Comparison of ENCODE assay signal across 23 mouse cellular contexts in the genomic region with DNA sequence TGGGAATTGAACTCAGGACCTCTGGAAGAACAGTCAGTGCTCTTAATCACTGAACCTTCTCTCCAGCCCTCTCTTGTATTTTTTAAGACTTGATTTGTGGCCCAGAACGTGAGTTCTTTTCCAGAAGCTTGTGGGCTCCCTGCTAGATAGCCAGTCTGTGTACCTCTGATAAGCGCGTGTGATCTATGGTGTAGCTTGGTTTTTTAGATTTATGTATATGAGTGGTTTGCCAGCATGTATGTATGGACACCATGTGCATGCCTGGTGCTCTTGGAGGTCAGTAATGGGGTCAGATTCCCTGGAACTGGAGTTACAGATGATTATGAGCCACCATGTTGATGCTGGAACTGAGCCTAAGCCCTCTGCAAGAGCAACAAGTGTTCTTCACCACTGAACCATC. TPM values are rescaled to one million over a fixed set of nuclear protein-coding genes. Genes with fewer than 3 reads are reported as not detected.
DNase-seq lines count a peak whose midpoint lies in the region; ATAC-seq and TF ChIP-seq lines count a peak whose summit lies in the region.
"Had no signal": no experiment of that assay in that cellular context is flagged by ENCODE, and none has a peak within 500 bp of the region (broad histone marks: within the 10 kb centered on the region; RNA-seq: fewer than 3 reads in every experiment).

No protein-coding gene starts in this region.

- ATAC-seq in liver, embryonic 11.5 days (replicated peaks; ENCODE audit: low FRiP score), result 0 out of 2 replicates have a peak, but pooled peaks have one; percentile 16
- ATAC-seq in liver, postnatal 0 days, result no peak
- ATAC-seq in megakaryocyte-erythroid progenitor cell, adult 5-6 weeks (replicated peaks; ENCODE audit: low FRiP score, low TSS enrichment, poor library complexity, severe bottlenecking), result peak; percentile 69
- ATAC-seq: CD4-positive, CD25-positive, alpha-beta regulatory T cell, adult 4 months; forebrain, embryonic 15.5 days; intestine, postnatal 0 days; Patski had no signal

- TF ChIP-seq EP300 in liver, postnatal 0 days (IDR thresholded peaks at IDR 0.05; ENCODE audit: low read depth), result no peak
- no peak for TF ChIP-seq EP300 in MEL (IDR thresholded peaks at IDR 0.05; ENCODE audit: low read depth in 1 of 2, low read length in 2 of 2)

- no peak for TF ChIP-seq POLR2A in MEL (IDR thresholded peaks at IDR 0.05; ENCODE audit: control insufficient read depth in 1 of 2, insufficient read depth in 1 of 2, low read depth in 1 of 2, low read length in 2 of 2, poor library complexity in 1 of 2)
- no peak for TF ChIP-seq POLR2A in bone marrow macrophage, adult 2 months (IDR thresholded peaks at IDR 0.05; ENCODE audit: borderline replicate concordance, low read depth, low read length)

- no peaks in the 10 kb centered on the region for H3K27me3 ChIP-seq in liver, embryonic 11.5 days (replicated peaks; ENCODE audit: control insufficient read depth, insufficient read depth, low read length)
- no peaks in the 10 kb centered on the region for H3K27me3 ChIP-seq in liver, postnatal 0 days (ENCODE audit: insufficient read depth, low read length)
- no peaks in the 10 kb centered on the region for H3K27me3 ChIP-seq in MEL (ENCODE audit: control insufficient read depth in 1 of 2, insufficient read depth in 2 of 2, low read length in 2 of 2)
- H3K27me3 ChIP-seq: embryonic facial prominence, embryonic 13.5 days; forebrain, embryonic 12.5 days; forebrain, embryonic 15.5 days; hindbrain, embryonic 12.5 days; hindbrain, embryonic 15.5 days; Patski had no signal

- H3K4me3 ChIP-seq in liver, embryonic 11.5 days (ENCODE audit: low read depth, low read length), result no peak overlapping the region
- H3K4me3 ChIP-seq in liver, postnatal 0 days (ENCODE audit: low read depth, low read length), result no peak overlapping the region
- H3K4me3 ChIP-seq in MEL (ENCODE audit: control insufficient read depth in 1 of 2, insufficient read depth in 1 of 2, low read depth in 2 of 2, low read length in 2 of 2), result no peak overlapping the region
- no peak overlapping the region for H3K4me3 ChIP-seq in bone marrow macrophage, adult 2 months (ENCODE audit: insufficient read depth, low read length)
- H3K4me3 ChIP-seq: embryonic facial prominence, embryonic 10.5 days; embryonic facial prominence, embryonic 13.5 days; erythroblast, embryonic 14.5 days; forebrain, embryonic 12.5 days; forebrain, embryonic 15.5 days; hindbrain, embryonic 12.5 days; hindbrain, embryonic 15.5 days had no signal

- H3K4me1 ChIP-seq in liver, embryonic 11.5 days (replicated peaks; ENCODE audit: control insufficient read depth, insufficient read depth, low read length), result no peaks in the 10 kb centered on the region
- H3K4me1 ChIP-seq in liver, postnatal 0 days (ENCODE audit: insufficient read depth), result no peaks in the 10 kb centered on the region
- H3K4me1 ChIP-seq in MEL (ENCODE audit: control insufficient read depth in 1 of 2, insufficient read depth in 2 of 2, low read length in 2 of 2), result no peaks in the 10 kb centered on the region
- peaks cover 34% of the 10 kb centered on the region for H3K4me1 ChIP-seq in bone marrow macrophage, adult 2 months (ENCODE audit: control insufficient read depth, insufficient read depth, low read length)
- H3K4me1 ChIP-seq: embryonic facial prominence, embryonic 10.5 days; embryonic facial prominence, embryonic 13.5 days; forebrain, embryonic 12.5 days; forebrain, embryonic 15.5 days; hindbrain, embryonic 12.5 days; hindbrain, embryonic 15.5 days had no signal

- no peak overlapping the region for H3K27ac ChIP-seq in liver, embryonic 11.5 days (ENCODE audit: low read depth, low read length)
- H3K27ac ChIP-seq in liver, postnatal 0 days (ENCODE audit: low read depth), result no peak overlapping the region
- no peak overlapping the region for H3K27ac ChIP-seq in MEL (ENCODE audit: control insufficient read depth, low read depth, low read length)
- H3K27ac ChIP-seq in bone marrow macrophage, adult 2 months (ENCODE audit: insufficient read depth, low read depth, low read length), result peak overlapping the region; percentile 97
- H3K27ac ChIP-seq: embryonic facial prominence, embryonic 10.5 days; embryonic facial prominence, embryonic 13.5 days; forebrain, embryonic 12.5 days; forebrain, embryonic 15.5 days; hindbrain, embryonic 12.5 days; hindbrain, embryonic 15.5 days had no signal

- intact Hi-C loops in gastrocnemius, postnatal 36 days (cut with DNase I), result no loop called here

- no peaks in the 10 kb centered on the region for H3K79me2 ChIP-seq in MEL (ENCODE audit: control insufficient read depth, insufficient read depth, low read length, poor library complexity)

- H3K4me2 ChIP-seq in liver, embryonic 11.5 days, result no peak overlapping the region
- H3K4me2 ChIP-seq in liver, postnatal 0 days (ENCODE audit: low read depth, low read length), result no peak overlapping the region
- H3K4me2 ChIP-seq: embryonic facial prominence, embryonic 13.5 days; forebrain, embryonic 12.5 days; forebrain, embryonic 15.5 days; hindbrain, embryonic 12.5 days; hindbrain, embryonic 15.5 days had no signal

- TF ChIP-seq CTCF in liver, postnatal 0 days (IDR thresholded peaks at IDR 0.05; ENCODE audit: low read depth), result no peak
- TF ChIP-seq CTCF in MEL (IDR thresholded peaks at IDR 0.05 in 2 of 3, conservative IDR thresholded peaks at IDR 0.05 in 1 of 3; ENCODE audit: control insufficient read depth in 1 of 3, insufficient read depth in 1 of 3, low read depth in 2 of 3, low read length in 3 of 3, poor library complexity in 1 of 3, severe bottlenecking in 1 of 3), result no peak
- TF ChIP-seq CTCF in bone marrow macrophage, adult 2 months (IDR thresholded peaks at IDR 0.05; ENCODE audit: low read depth, low read length), result no peak

- no peak overlapping the region for H3K9ac ChIP-seq in liver, embryonic 11.5 days (ENCODE audit: low read depth, low read length)
- H3K9ac ChIP-seq in liver, postnatal 0 days (replicated peaks), result no peak overlapping the region
- H3K9ac ChIP-seq in MEL (ENCODE audit: control insufficient read depth, low read depth, low read length, poor library complexity, severe bottlenecking), result no peak overlapping the region
- H3K9ac ChIP-seq: embryonic facial prominence, embryonic 13.5 days; forebrain, embryonic 12.5 days; forebrain, embryonic 15.5 days; hindbrain, embryonic 12.5 days; hindbrain, embryonic 15.5 days had no signal

- H3K9me3 ChIP-seq in liver, embryonic 11.5 days (ENCODE audit: control insufficient read depth, low read length), result no peaks in the 10 kb centered on the region
- H3K9me3 ChIP-seq in liver, postnatal 0 days (ENCODE audit: low read length), result no peaks in the 10 kb centered on the region
- no peaks in the 10 kb centered on the region for H3K9me3 ChIP-seq in MEL (replicated peaks; ENCODE audit: insufficient read depth, low read length)
- H3K9me3 ChIP-seq: embryonic facial prominence, embryonic 10.5 days; embryonic facial prominence, embryonic 13.5 days; forebrain, embryonic 12.5 days; forebrain, embryonic 15.5 days; hindbrain, embryonic 12.5 days; hindbrain, embryonic 15.5 days had no signal

- TF ChIP-seq RAD21 in MEL (IDR thresholded peaks at IDR 0.05; ENCODE audit: low read depth, low read length), result no peak

- WGBS in liver, embryonic 11.5 days, result 66% methylated on average over 3 of the region's 3 CpGs
- 58% methylated on average over 3 of the region's 3 CpGs for WGBS in liver, postnatal 0 days (ENCODE audit: insufficient replicate concordance)

- H3K36me3 ChIP-seq in liver, embryonic 11.5 days (ENCODE audit: control insufficient read depth, insufficient read depth, low read length), result peaks cover 12% of the 10 kb centered on the region; the same call in 1 of the 2 replicates
- H3K36me3 ChIP-seq in liver, postnatal 0 days (replicated peaks; ENCODE audit: insufficient read depth, low read length), result peaks cover 10% of the 10 kb centered on the region
- H3K36me3 ChIP-seq in MEL (ENCODE audit: control insufficient read depth in 1 of 2, insufficient read depth in 2 of 2, low read length in 2 of 2), result peaks cover 2 to 12% of the 10 kb centered on the region in 2 experiments; a peak in 3 of 4 replicates
- H3K36me3 ChIP-seq: hindbrain, embryonic 15.5 days had no signal

- no peak for DNase-seq in liver, embryonic 11.5 days (ENCODE audit: low spot score)
- DNase-seq in liver, postnatal 0 days, result no peak
- DNase-seq in MEL (ENCODE audit: low read depth, low spot score), result no peak
- DNase-seq in gastrocnemius, postnatal 36 days, result no peak
- no peak for DNase-seq in cerebellum, adult 11 months
- DNase-seq: adrenal gland, adult 2 months; adrenal gland, postnatal 14 days; cerebellum, adult 18-20 months; cerebellum, adult 9-10 months; cerebellum, postnatal 14 days; gastrocnemius, postnatal 25 days had no signal

TF ChIP-seq in MEL, 35 proteins besides CTCF, POLR2A, EP300 and RAD21:
- TF ChIP-seq CHD2 (IDR thresholded peaks at IDR 0.05; ENCODE audit: low read length), result no peak
- peak; percentile 52; the same call in 1 of the 2 replicates for TF ChIP-seq RCOR1 (IDR thresholded peaks at IDR 0.05; ENCODE audit: low read depth, low read length)
- TF ChIP-seq BHLHE40 (IDR thresholded peaks at IDR 0.05; ENCODE audit: borderline replicate concordance, low read depth, low read length), result peak; percentile 40; the same call in 1 of the 2 replicates

RNA-seq across cellular contexts. Expression of a gene that starts 15.3 kb away (rescaled TPM):
- 65.8 and 68.3 TPM in 2 replicates for polyA plus RNA-seq in liver, embryonic 11.5 days (2014; fragmentation: Nextera tagmentation; extraction: Ambion mirVana)
- polyA plus RNA-seq in liver, postnatal 0 days (2015; fragmentation: Nextera tagmentation; extraction: Ambion mirVana), result 16.6 and 18.7 TPM in 2 replicates
- total RNA-seq in MEL (2012; rRNA removed), result 56.2 and 64.8 TPM in 2 replicates
- 10 to 100 TPM in 1 of 2 experiments, not detected in 1; 68.7 TPM for polyA plus RNA-seq in MEL (2012; ENCODE audit: insufficient read depth in 1 of 2, insufficient read length in 2 of 2, low read depth in 1 of 2, low replicate concordance in 2 of 2, missing spikeins in 1 of 2)
- 13.4 and 16.9 TPM in 2 replicates for polyA plus RNA-seq in bone marrow macrophage, adult 2 months (2012; ENCODE audit: insufficient read depth, insufficient read length, missing spikeins)
- 41.8 and 68.1 TPM in 2 replicates for total RNA-seq in megakaryocyte-erythroid progenitor cell, adult 5-6 weeks (2014; fragmentation: Nextera tagmentation)
- 87.4 and 115 TPM in 2 replicates for total RNA-seq in megakaryocyte-erythroid progenitor cell, adult 5-6 weeks (2017)
- 1 to 10 TPM; 1.3 to 2.8 TPM for total RNA-seq in gastrocnemius, postnatal 36 days (2021)

RNA-seq across cellular contexts. Expression of a gene that starts 16.0 kb away (rescaled TPM):
- polyA plus RNA-seq in liver, embryonic 11.5 days (2014; fragmentation: Nextera tagmentation; extraction: Ambion mirVana), result 35.4 and 37.5 TPM in 2 replicates
- polyA plus RNA-seq in liver, postnatal 0 days (2015; fragmentation: Nextera tagmentation; extraction: Ambion mirVana), result 24.5 and 25.6 TPM in 2 replicates
- 21.8 and 23.7 TPM in 2 replicates for total RNA-seq in MEL (2012; rRNA removed)
- 10 to 100 TPM in 1 of 2 experiments, not detected in 1; 29.4 TPM for polyA plus RNA-seq in MEL (2012; ENCODE audit: insufficient read depth in 1 of 2, insufficient read length in 2 of 2, low read depth in 1 of 2, low replicate concordance in 2 of 2, missing spikeins in 1 of 2)
- polyA plus RNA-seq in bone marrow macrophage, adult 2 months (2012; ENCODE audit: insufficient read depth, insufficient read length, missing spikeins), result 405 and 430 TPM in 2 replicates
- 9.5 and 13.2 TPM in 2 replicates for total RNA-seq in megakaryocyte-erythroid progenitor cell, adult 5-6 weeks (2014; fragmentation: Nextera tagmentation)
- total RNA-seq in megakaryocyte-erythroid progenitor cell, adult 5-6 weeks (2017), result 21.8 and 45.1 TPM in 2 replicates
- 10 to 100 TPM; 24.1 to 24.8 TPM for total RNA-seq in gastrocnemius, postnatal 36 days (2021)

Comparison
In these comparisons a context has a peak if more than half of its experiments do, and no peak if none do; other contexts are left out.
1. RNA of a gene that starts 16.0 kb away (polyA plus RNA-seq): 405 to 430 TPM in bone marrow macrophage, adult 2 months; 35.4 to 37.5 TPM in liver, embryonic 11.5 days, 29.4 TPM in MEL and 24.5 to 25.6 TPM in liver, postnatal 0 days; every median in the first group is over 10 times any median in the second.